Mouse (Mus musculus): ENCODE data around the gene Prss40.

Prss40 gene

GRCm38 (mm10) chr1:34560843-34561242, at the start of gene Prss40:
Prss40 (minus strand) TSS chr1:34560943.
- no peak for DNase-seq (ENCODE audit: low spot score in 2 of 2)

- peak in 1 of 2 experiments; percentile 38 for DNase-seq (ENCODE audit: low spot score in 2 of 2)
Observed at GRCm38 (mm10) chr1:34602363-34602762, 41.6 kb upstream of the Prss40 start.

GRCm38 (mm10) chr1:34601323-34602047, 40.7 kb upstream of the Prss40 start:
- DNase-seq (ENCODE audit: low spot score in 2 of 2), result no peak

GRCm38 (mm10) chr1:34600000-34600399, 39.3 kb upstream of the Prss40 start:
- no peak for DNase-seq (ENCODE audit: low spot score in 2 of 2)

GRCm38 (mm10) chr1:34587298-34588096, 26.8 kb upstream of the Prss40 start:
- DNase-seq (ENCODE audit: low spot score in 2 of 2), result no peak

GRCm38 (mm10) chr1:34584736-34585135, 24.0 kb upstream of the Prss40 start:
- DNase-seq (ENCODE audit: low spot score in 2 of 2), result no peak

GRCm38 (mm10) chr1:34583821-34584263, 23.1 kb upstream of the Prss40 start:
- no peak for DNase-seq (ENCODE audit: low spot score in 2 of 2)

GRCm38 (mm10) chr1:34582218-34582617, 21.5 kb upstream of the Prss40 start:
- no peak for DNase-seq (ENCODE audit: low spot score in 2 of 2)

- no peak for DNase-seq (ENCODE audit: low spot score in 2 of 2)
Observed at GRCm38 (mm10) chr1:34579782-34580356, 19.1 kb upstream of the Prss40 start.

GRCm38 (mm10) chr1:34578851-34579781, 18.4 kb upstream of the Prss40 start, which contains the start of gene Amer3:
Amer3 (plus strand) TSS chr1:34579657.
- peak; percentile 22 to 47 for DNase-seq (ENCODE audit: low spot score in 2 of 2)

- no peak for DNase-seq (ENCODE audit: low spot score in 2 of 2)
Observed at GRCm38 (mm10) chr1:34573221-34573620, 12.5 kb upstream of the Prss40 start.

GRCm38 (mm10) chr1:34571431-34571830, 10.7 kb upstream of the Prss40 start:
- no peak for DNase-seq (ENCODE audit: low spot score in 2 of 2)

- DNase-seq (ENCODE audit: low spot score in 2 of 2), result no peak
Observed at GRCm38 (mm10) chr1:34569876-34570275, 9.1 kb upstream of the Prss40 start.

- DNase-seq (ENCODE audit: low spot score in 2 of 2), result no peak
Observed at GRCm38 (mm10) chr1:34568120-34568519, 7.4 kb upstream of the Prss40 start.

- no peak for DNase-seq (ENCODE audit: low spot score in 2 of 2)
Observed at GRCm38 (mm10) chr1:34564383-34565045, 3.8 kb upstream of the Prss40 start.

GRCm38 (mm10) chr1:34554275-34554674, 6.5 kb downstream of the Prss40 start:
- DNase-seq (ENCODE audit: low spot score in 2 of 2), result no peak

GRCm38 (mm10) chr1:34553690-34554089, 7.1 kb downstream of the Prss40 start:
- DNase-seq (ENCODE audit: low spot score in 2 of 2), result no peak

GRCm38 (mm10) chr1:34547074-34547473, 13.7 kb downstream of the Prss40 start:
- no peak for DNase-seq (ENCODE audit: low spot score in 2 of 2)

- no peak for DNase-seq (ENCODE audit: low spot score in 2 of 2)
Observed at GRCm38 (mm10) chr1:34536767-34537485, 23.8 kb downstream of the Prss40 start.

- DNase-seq (ENCODE audit: low spot score in 2 of 2), result no peak
Observed at GRCm38 (mm10) chr1:34536291-34536766, 24.4 kb downstream of the Prss40 start.
